Mouse (Mus musculus) kidney, adult 2 months (tissue): ENCODE data around the gene Ap1m2.

Experiments used
- CTCF ChIP-seq: fragments of 200-500 bp; conservative IDR thresholded peaks from 2 replicates; pipeline ENCODE4 v1.5.1; 2011; ENCODE audit warnings: low read depth, mild to moderate bottlenecking, control low read depth, low read length, moderate library complexity, mixed read lengths; ENCODE audit not compliant: insufficient read depth, insufficient read length
- POLR2A ChIP-seq: fragments of 200-500 bp; IDR thresholded peaks from one replicate; pipeline ENCODE4 v1.6.1; 2011; ENCODE audit warnings: low read depth, low read length, control low read depth

DNA sequence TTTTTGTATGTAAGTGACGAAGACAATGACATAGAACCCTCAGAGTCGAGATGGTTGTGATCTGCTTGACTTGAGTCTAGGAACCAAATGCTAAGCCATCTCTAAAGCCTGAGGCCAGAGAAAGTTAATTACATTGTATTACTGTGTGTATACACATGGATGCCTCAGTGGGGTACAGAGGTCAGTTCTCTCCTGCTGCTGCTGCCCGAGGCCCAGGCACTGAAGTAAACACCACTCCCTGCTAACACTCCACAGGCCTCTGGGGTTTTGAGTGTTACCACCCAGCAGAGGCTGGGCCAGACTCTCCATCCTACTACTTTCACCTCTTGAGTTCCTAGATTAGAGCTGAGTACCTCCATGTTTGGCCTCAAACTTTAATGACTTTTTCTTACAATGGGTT, 28.1 kb downstream of the Ap1m2 start:
- TF ChIP-seq POLR2A (no peak), CTCF (no peak)
